Mouse (Mus musculus) heart, postnatal 0 days (tissue): ENCODE measurements around the gene Tvp23b.

Experiments used
- CTCF ChIP-seq: IDR thresholded peaks from 2 replicates; pipeline ENCODE4 v1.5.1; 2016; ENCODE audit warnings: antibody characterized with exemption, control low read depth, low read depth
- EP300 ChIP-seq: IDR thresholded peaks from 2 replicates; pipeline ENCODE4 v1.6.1; 2016; ENCODE audit warnings: antibody characterized with exemption, low read depth

- TF ChIP-seq CTCF = no peak
- TF ChIP-seq EP300 = no peak
These were observed 60.9 kb downstream of the Tvp23b start for GRCm38 (mm10) chr11:62940176-62940575.
